Mouse (Mus musculus) granulocyte monocyte progenitor cell, adult 5-6 weeks (primary cell): ENCODE data around the gene Gigyf1. TPM values are rescaled to one million over a fixed set of nuclear protein-coding genes. Genes with fewer than 3 reads are reported as not detected.

Experiments used
- ATAC-seq: replicated peaks from 2 replicates; pipeline ENCODE4 v1.8.0; 2016; ENCODE audit warnings: mild to moderate bottlenecking, moderate TSS enrichment, inconsistent platforms; ENCODE audit not compliant: poor library complexity, severe bottlenecking
- total RNA-seq, 2 experiments: library from RNA; stranded (forward) in 1 of 2; stranded (reverse) in 1 of 2; fragments of 200-712, 200-1000 nt in 1 of 2; fragments of >200 nt in 1 of 2; fragmentation: Nextera tagmentation in 1 of 2; gene quantifications; 2 replicates each; pipeline ENCODE4 v1.2.3; 2014 to 2017

Gene Gigyf1
- total RNA-seq, 2 experiments from 2014 or later: 7.7 to 21.7 TPM

DNA sequence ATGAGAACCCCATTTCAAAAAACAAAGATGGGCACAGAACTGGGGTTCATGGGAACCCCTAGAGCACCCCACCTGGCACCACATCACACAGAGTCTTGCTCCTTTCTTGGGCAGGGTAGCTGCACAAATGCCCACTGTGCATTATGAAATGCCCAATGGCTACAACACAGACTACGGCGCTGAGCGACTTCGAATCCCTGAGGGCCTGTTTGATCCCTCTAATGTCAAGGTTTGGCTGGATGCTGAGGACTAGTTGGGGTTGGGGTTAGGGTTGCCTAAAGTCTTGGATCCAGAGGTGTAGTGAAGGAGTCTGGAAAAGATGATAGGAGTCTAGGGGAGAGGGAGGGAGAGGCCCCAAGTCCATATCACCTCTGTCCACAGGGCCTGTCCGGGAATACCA, 48.1 kb downstream of the Gigyf1 start:
- no peak for ATAC-seq

DNA sequence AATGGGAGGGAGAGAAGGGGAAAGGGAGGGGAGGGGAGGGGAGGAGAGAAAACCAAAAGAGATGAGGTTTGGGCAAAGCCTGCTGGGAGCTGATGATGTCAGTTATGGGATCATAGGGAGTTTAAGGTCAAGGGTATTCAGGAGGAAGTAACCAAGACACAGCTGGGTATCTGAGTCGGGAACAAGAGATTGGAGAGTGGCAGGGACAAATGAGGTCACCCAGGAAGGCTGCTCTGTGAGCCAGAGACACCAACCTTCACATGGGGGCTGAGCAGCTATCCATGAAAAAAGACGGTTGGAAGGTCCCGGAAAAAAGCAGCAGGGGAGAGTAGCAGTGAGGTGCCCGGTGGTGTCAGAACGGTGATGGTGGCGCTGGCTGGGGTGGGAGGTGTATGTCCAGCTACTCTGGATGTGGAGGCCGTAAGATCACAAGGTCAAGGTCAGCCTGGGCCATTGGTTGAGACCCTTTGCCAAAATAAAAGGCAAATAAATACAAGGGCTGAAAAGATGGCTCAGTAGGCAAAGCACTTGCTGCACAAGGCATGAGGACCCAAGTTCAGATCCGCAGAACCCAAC, 50.0 kb downstream of the Gigyf1 start:
- no peak for ATAC-seq

DNA sequence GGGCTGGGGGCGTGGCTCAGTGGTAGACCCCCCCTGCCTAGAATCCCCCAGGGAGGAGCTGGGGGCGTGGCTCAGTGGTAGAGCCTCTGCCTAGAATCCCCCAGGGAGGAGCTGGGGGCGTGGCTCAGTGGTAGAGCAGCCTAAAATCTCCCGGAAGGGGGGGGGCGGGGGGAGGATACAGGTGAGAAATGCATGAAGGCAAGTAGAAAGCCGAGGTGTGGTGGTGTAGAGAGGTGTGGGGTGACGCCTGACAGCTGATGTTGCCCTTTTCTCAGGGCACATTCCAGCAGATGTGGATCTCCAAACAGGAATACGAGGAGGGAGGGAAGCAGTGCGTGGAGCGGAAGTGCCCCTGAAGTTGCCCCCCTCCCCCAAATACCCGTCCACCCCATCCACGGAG, 50.7 kb downstream of the Gigyf1 start:
- ATAC-seq: no peak

DNA sequence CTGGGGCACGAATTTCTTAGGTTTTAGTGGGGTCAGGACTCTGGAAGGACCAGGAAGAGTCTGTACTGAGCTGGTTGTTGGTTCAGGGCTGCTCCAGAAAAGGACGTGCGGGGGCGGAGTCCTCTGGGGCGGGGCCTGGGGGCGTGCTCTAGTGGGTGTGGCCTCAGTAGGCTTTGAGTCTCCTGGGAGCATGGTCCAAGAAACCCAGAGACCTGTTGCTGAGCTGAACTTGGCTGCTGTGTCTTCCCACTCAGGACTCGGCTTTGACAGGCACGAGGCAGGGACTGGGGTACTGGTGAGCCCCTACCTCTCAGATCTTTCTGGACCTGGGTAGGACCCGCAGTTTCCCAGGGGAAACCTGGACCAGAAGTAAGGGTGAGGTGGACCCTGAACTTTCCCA, 51.3 kb downstream of the Gigyf1 start, which contains the start of gene Tfr2:
Gene Tfr2, plus strand, starts transcription at position 176 of the 400 bp plus-strand sequence.
- ATAC-seq: peak; percentile 74

DNA sequence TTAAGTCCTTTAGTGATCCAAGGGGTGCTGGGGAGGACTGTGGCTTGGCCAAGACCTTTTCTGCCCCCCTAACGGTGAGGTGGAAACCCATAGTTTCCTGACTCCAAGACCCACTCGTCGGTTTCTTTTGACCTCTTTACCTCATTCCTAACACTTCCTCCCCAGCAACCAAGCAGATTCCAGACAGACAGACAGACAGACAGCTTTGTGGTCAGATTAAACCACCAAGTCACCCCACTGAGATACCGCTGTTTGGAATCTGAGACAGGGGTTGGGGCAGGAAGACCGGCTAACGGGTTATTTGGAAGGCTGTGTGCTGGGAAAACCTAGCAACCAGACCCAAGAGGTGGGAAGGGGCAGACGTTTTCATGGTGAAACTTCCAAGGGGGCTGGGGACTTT, 51.8 kb downstream of the Gigyf1 start:
- peak; percentile 28; the same call in 1 of the 2 replicates for ATAC-seq

DNA sequence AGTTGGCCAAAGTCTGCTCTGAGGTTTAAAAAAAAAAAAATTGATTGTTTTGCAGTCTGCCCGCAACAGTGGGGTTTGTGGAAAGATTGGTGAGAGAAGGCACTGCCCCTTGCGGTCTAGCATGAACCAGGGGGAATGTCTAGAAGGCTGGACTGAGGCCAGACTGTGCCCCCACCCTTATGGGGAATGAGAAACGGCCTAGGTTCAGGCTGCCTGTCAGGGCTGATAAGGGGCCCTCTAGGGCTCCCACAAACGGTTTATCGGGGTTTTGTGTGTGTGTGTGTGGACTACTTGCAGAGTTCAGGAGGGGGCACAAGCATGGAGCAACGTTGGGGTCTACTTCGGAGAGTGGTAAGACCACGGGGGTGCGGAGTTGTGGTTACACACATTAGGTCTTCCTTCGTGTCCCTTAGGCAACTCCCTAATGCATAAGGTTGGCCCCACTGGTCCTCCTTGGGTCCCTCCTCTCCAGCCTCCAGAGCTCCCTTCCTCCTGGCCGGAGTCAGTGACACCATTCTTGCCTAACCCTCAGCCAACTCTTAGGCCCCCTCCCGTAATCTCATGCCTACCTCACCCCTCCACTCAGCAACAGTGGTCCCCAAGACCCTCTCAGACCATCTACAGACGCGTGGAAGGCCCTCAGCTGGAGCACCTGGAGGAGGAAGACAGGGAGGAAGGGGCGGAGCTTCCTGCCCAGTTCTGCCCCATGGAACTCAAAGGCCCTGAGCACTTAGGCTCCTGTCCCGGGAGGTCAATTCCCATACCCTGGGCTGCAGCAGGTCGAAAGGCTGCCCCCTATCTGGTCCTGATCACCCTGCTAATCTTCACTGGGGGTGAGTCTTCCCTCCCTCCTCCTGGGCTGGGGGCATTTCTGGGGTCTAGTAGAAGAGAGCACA, 52.6 kb downstream of the Gigyf1 start:
- peak; percentile 57 for ATAC-seq

DNA sequence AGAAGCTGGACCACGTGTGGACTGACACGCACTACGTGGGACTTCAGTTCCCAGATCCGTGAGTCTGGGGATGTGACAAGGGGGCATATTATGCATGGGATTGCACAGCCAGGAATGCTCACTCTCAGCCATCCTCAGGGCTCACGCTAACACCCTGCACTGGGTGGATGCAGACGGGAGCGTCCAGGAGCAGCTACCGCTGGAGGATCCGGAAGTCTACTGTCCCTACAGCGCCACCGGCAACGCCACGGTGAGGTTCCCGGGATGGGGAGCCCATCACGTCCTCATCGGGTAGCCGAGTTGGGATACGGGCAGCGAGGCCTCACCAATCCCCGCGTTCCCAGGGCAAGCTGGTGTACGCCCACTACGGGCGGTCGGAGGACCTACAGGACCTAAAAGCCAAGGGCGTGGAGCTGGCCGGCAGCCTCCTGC, 56.1 kb downstream of the Gigyf1 start:
- no peak for ATAC-seq

Other genes with a start within 250 kb of the Gigyf1 start
- not detected in 2 replicates for gene Ache, start 231.0 kb upstream of the Gigyf1 start, total RNA-seq (2014; fragmentation: Nextera tagmentation)
- gene Ache, start 231.0 kb upstream of the Gigyf1 start, total RNA-seq (2017): 0.04 and 0.10 TPM in 2 replicates
- gene Ufsp1, start 223.9 kb upstream of the Gigyf1 start, total RNA-seq (2014; fragmentation: Nextera tagmentation): 0.53 TPM in 1 of 2 replicates, not detected in the other
- gene Ufsp1, start 223.9 kb upstream of the Gigyf1 start, total RNA-seq (2017): 0.43 and 5.2 TPM in 2 replicates
- gene Srrt, start 210.9 kb upstream of the Gigyf1 start, total RNA-seq (2014; fragmentation: Nextera tagmentation): 238 and 321 TPM in 2 replicates
- 239 and 278 TPM in 2 replicates for gene Srrt, start 210.9 kb upstream of the Gigyf1 start, total RNA-seq (2017)
- 9.4 and 9.9 TPM in 2 replicates for gene Trip6, start 204.1 kb upstream of the Gigyf1 start, total RNA-seq (2014; fragmentation: Nextera tagmentation)
- gene Trip6, start 204.1 kb upstream of the Gigyf1 start, total RNA-seq (2017): 2.9 and 5.6 TPM in 2 replicates
- gene Slc12a9, start 185.0 kb upstream of the Gigyf1 start, total RNA-seq (2014; fragmentation: Nextera tagmentation): 16.3 and 26.3 TPM in 2 replicates
- gene Slc12a9, start 185.0 kb upstream of the Gigyf1 start, total RNA-seq (2017): 6.5 and 6.6 TPM in 2 replicates
- gene Ephb4, start 168.4 kb upstream of the Gigyf1 start, total RNA-seq (2014; fragmentation: Nextera tagmentation): not detected in 2 replicates
- gene Ephb4, start 168.4 kb upstream of the Gigyf1 start, total RNA-seq (2017): not detected in 2 replicates
- gene Zan, start 41.5 kb upstream of the Gigyf1 start, total RNA-seq (2014; fragmentation: Nextera tagmentation): 0.66 and 4.7 TPM in 2 replicates
- gene Zan, start 41.5 kb upstream of the Gigyf1 start, total RNA-seq (2017): 0.04 and 0.05 TPM in 2 replicates
- 31.2 and 36.5 TPM in 2 replicates for gene Pop7, start 16.0 kb upstream of the Gigyf1 start, total RNA-seq (2014; fragmentation: Nextera tagmentation)
- gene Pop7, start 16.0 kb upstream of the Gigyf1 start, total RNA-seq (2017): 18.3 and 28.9 TPM in 2 replicates
- not detected in 2 replicates for gene Epo, start 14.7 kb downstream of the Gigyf1 start, total RNA-seq (2014; fragmentation: Nextera tagmentation)
- gene Epo, start 14.7 kb downstream of the Gigyf1 start, total RNA-seq (2017): not detected in 2 replicates
- gene Gnb2, start 15.0 kb downstream of the Gigyf1 start, total RNA-seq (2014; fragmentation: Nextera tagmentation): 335 and 473 TPM in 2 replicates
- gene Gnb2, start 15.0 kb downstream of the Gigyf1 start, total RNA-seq (2017): 226 and 299 TPM in 2 replicates
- gene Actl6b, start 35.0 kb downstream of the Gigyf1 start, total RNA-seq (2014; fragmentation: Nextera tagmentation): not detected in 2 replicates
- not detected in 2 replicates for gene Actl6b, start 35.0 kb downstream of the Gigyf1 start, total RNA-seq (2017)
- 5.8 and 20.3 TPM in 2 replicates for gene Tfr2, start 51.3 kb downstream of the Gigyf1 start, total RNA-seq (2014; fragmentation: Nextera tagmentation)
- gene Tfr2, start 51.3 kb downstream of the Gigyf1 start, total RNA-seq (2017): 7.5 and 10.2 TPM in 2 replicates
- gene Mospd3, start 82.5 kb downstream of the Gigyf1 start, total RNA-seq (2014; fragmentation: Nextera tagmentation): 146 and 159 TPM in 2 replicates
- 4.0 and 7.4 TPM in 2 replicates for gene Mospd3, start 82.5 kb downstream of the Gigyf1 start, total RNA-seq (2017)
- not detected in 2 replicates for gene Pcolce, start 95.2 kb downstream of the Gigyf1 start, total RNA-seq (2014; fragmentation: Nextera tagmentation)
- 0.62 TPM in 1 of 2 replicates, not detected in the other for gene Pcolce, start 95.2 kb downstream of the Gigyf1 start, total RNA-seq (2017)
- gene Fbxo24, start 110.5 kb downstream of the Gigyf1 start, total RNA-seq (2014; fragmentation: Nextera tagmentation): not detected in 2 replicates
- not detected in 2 replicates for gene Fbxo24, start 110.5 kb downstream of the Gigyf1 start, total RNA-seq (2017)
- gene Lrch4, start 110.6 kb downstream of the Gigyf1 start, total RNA-seq (2014; fragmentation: Nextera tagmentation): 57.4 and 73.0 TPM in 2 replicates
- 34.6 and 42.2 TPM in 2 replicates for gene Lrch4, start 110.6 kb downstream of the Gigyf1 start, total RNA-seq (2017)
- 13.2 and 16.4 TPM in 2 replicates for gene Gm20605, start 110.6 kb downstream of the Gigyf1 start, total RNA-seq (2014; fragmentation: Nextera tagmentation)
- 0.62 and 3.6 TPM in 2 replicates for gene Gm20605, start 110.6 kb downstream of the Gigyf1 start, total RNA-seq (2017)
- 32.1 and 55.2 TPM in 2 replicates for gene Sap25, start 122.8 kb downstream of the Gigyf1 start, total RNA-seq (2014; fragmentation: Nextera tagmentation)
- gene Sap25, start 122.8 kb downstream of the Gigyf1 start, total RNA-seq (2017): 9.7 and 20.8 TPM in 2 replicates
- not detected in 2 replicates for gene Irs3, start 127.2 kb downstream of the Gigyf1 start, total RNA-seq (2014; fragmentation: Nextera tagmentation)
- not detected in 2 replicates for gene Irs3, start 127.2 kb downstream of the Gigyf1 start, total RNA-seq (2017)
- 13.7 and 15.0 TPM in 2 replicates for gene Agfg2, start 166.2 kb downstream of the Gigyf1 start, total RNA-seq (2014; fragmentation: Nextera tagmentation)
- 10.7 and 13.9 TPM in 2 replicates for gene Agfg2, start 166.2 kb downstream of the Gigyf1 start, total RNA-seq (2017)
- gene Nyap1, start 223.1 kb downstream of the Gigyf1 start, total RNA-seq (2014; fragmentation: Nextera tagmentation): not detected in 2 replicates
- gene Nyap1, start 223.1 kb downstream of the Gigyf1 start, total RNA-seq (2017): not detected in 2 replicates
- gene Tsc22d4, start 227.2 kb downstream of the Gigyf1 start, total RNA-seq (2014; fragmentation: Nextera tagmentation): 71.5 and 78.5 TPM in 2 replicates
- gene Tsc22d4, start 227.2 kb downstream of the Gigyf1 start, total RNA-seq (2017): 57.5 and 74.8 TPM in 2 replicates